Mouse (Mus musculus): ENCODE data around the gene Runx1.

The Runx1 gene

DNA sequence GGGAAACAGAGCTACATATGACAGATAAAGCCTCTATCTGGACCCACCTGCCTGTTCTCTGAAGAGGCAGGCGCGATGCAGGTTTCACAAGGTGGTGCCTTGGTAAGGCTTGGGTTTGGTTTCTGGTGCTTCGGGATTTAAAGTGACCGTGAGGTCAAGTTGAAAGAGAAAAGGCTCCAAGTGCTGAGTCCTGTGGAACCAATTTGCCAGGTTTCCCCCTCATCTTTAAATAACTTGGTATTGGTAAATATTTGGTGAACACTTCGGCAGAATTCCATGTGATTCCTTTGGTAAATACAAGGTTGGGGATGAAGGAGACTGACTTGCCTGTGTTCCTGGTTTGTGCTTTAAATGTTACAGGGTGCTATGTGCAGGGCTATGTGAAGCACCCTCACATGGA, 169.2 kb downstream of the Runx1 start:
- DNase-seq (ENCODE audit: low spot score in 2 of 2), result no peak

DNA sequence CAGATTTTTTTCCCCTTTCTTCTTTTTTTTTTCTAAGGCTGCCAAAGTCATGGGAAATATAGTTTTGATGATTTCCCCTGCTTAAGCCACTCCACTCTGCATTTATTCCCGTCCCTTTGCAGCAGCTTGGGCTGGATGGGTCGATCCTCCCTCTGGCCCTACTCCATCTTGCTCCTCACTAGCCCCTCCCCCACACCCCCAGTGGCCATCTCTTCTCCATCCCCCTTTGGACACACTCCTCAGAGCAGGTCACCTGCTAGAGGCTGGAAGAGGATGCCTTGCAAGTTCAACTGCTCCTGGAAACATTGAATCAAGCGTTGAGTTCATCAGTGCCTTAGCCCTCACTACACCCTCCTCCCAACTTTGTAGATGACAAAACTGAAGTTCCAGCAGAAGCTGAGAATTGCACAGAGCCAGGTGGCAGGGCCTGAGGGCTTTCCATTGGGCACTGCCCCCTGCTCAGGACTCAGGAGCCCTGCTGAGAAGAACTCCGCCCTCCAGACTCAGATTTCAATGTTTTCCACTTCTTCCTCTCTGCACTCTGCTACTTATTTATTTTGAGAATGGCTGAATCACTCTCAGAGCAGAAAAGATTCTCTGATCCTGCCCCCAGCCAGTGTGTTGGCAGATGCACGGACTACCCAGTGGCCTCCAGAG, 171.5 kb downstream of the Runx1 start:
- no peak for DNase-seq (ENCODE audit: low spot score in 2 of 2)

DNA sequence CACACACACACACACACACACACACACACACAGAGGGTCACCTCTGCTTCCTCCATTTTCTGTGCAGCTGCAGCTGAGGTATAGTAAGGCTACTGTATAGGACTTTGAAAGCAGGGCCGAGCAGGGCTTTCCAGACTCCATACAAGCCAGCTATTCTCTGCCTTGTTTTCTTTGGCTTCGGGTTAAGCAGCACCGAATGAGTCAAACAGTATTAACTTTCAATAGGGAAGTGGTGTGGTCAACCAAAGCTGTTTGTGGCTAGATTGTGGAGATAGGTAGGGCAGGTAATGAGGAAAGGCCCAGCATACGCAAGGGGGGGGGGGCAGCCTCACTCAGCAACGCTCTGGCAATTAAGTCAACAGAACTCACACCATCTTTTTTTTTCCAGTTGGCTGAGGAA, 172.1 kb downstream of the Runx1 start:
- no peak for DNase-seq (ENCODE audit: low spot score in 2 of 2)

GRCm38 (mm10) chr16:92651256-92651655, 174.7 kb downstream of the Runx1 start:
- no peak for DNase-seq (ENCODE audit: low spot score in 2 of 2)

GRCm38 (mm10) chr16:92646153-92646552, 179.8 kb downstream of the Runx1 start:
- DNase-seq (ENCODE audit: low spot score in 2 of 2), result no peak

DNA sequence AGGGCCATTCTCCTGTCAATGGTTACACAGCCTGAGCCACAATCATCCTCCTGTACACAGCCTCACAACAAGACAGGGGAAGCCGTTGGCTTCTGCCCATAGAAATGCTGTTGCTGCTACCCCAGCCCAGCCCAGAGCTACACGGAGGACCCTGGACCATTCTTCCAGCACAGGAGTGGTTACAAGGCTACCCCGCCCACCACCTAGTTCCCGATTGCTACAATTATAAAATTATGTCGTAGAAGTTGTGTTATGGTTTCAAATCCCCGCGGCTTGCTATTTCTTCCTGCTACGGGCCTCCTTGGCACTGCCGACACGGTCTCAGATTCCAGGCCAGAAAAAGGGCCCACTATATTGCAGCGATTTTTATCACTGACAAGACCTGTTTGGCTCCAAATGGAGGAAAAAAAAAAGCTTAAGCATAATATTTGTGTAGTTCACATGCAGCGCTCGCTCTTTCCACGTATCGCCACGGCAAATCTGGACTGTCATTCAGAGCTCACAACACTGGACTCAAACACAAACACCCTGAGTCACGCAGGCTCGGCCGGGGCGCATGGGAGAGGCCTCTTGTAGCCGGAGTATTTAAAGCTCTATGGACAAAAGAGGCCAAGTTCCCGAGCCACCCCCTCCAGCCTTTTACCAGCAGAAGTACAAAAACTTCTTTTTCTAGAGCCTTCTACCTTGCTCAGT, 180.4 kb downstream of the Runx1 start:
- no peak for DNase-seq (ENCODE audit: low spot score in 2 of 2)

DNA sequence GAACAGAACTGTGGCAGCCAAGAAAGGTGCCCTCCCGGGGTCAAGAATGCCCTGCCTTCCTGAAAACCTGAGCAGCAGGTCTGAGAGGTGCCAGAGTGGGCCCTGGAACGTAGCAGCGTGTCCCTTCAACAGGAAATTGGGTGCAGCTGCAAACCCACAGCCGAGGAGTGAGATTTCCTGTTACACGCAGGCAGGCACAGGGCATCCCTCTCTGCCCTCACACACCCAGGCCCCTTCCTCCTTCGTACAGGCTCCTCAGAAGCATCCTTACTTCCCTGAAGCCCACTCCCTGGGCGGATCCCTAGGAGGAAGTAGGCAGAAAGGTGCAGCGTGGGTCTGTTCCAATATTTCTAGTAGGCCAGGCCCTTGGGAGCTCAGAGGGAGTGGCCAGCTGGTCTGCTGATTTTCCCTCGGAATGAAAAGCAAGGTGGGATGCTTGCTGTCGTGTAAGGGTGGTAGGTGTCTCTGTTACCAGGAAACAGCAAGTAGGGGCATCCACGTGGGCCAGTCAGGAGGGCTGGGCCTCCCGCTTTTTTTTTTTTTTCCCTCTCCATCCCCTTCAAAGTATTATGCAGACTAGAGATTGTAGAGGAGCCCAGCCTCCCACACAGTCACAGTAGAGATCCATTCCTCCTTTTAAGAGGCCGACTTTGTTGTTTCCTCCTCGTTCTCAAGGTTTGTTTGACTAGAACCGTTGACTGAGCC, 181.1 kb downstream of the Runx1 start:
- peak in 1 of 2 experiments; percentile 37 for DNase-seq (ENCODE audit: low spot score in 2 of 2)

- DNase-seq (ENCODE audit: low spot score in 2 of 2), result no peak
Observed at GRCm38 (mm10) chr16:92644315-92644714, 181.6 kb downstream of the Runx1 start.

GRCm38 (mm10) chr16:92642283-92642682, 183.7 kb downstream of the Runx1 start:
- no peak for DNase-seq (ENCODE audit: low spot score in 2 of 2)

DNA sequence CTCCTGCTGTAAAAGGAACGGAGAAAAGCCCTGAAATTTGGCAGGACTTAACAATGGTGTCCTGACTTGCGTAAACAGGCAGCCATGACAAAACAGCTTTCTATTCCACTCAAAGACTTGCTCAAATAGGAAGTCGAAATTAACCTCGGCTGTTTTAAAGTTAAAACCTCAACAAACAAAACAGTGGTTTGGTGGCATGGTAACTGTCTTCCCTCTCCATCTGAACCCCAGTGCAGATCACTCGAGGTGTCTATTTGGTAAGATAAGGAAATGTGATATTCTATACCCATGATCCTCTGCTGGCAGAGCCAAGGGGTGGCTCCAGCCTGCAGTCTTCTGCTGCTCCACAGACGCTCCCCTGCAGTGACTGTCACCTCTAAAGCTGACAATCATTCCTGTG, 184.9 kb downstream of the Runx1 start:
- DNase-seq (ENCODE audit: low spot score in 2 of 2), result no peak

DNA sequence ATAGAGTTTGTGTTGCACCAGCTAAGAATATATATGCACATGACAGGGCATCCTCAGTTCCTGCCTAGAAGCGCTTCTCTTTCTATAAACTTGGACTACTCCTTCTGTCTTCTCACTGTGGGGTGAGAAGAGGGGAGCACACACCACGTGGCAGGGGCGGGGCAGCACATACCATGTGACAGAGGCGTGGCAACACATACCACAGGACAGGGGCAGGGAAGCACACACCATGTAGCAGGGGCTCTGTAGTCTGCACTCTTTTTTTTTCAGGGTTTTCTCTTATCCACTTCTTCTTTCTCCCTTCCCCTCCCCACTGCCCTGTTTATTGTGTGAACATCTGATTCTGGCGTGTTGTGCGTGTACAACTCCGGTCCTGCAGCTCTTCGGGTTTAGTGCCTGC, 186.9 kb downstream of the Runx1 start:
- DNase-seq (ENCODE audit: low spot score in 2 of 2), result no peak

- no peak for DNase-seq (ENCODE audit: low spot score in 2 of 2)
Observed at GRCm38 (mm10) chr16:92637033-92637432, 188.9 kb downstream of the Runx1 start.

DNA sequence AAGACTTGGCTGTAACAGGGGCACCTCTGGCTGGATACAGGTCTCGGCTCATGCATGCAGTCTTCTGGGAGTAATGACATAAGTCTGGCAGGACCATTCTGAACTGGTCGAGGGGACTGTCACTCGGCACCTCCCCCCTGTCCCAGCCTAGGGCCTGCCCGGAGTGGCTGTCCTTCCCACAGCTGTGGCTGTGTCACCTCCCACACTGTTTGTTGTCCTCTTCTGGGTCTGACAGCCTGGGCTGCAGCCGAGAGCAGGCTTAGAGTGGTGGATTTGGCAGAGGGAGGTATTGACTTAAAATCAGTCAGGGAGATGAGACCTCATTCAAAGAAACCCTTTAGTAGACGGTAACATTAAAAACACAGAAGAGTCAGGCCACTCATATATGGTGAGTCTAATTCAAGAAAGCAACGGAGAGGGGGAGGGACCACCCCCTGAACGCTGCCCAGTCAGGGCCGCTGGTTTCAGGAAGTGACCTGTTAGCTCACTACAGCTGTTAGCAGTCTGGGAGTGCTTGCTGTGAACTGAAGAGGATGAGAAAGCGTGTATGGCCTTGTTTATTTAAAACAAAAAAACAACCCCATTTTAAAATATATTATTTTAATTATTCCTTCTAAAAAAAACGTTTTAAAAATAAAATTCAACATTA, 193.7 kb downstream of the Runx1 start:
- no peak for DNase-seq (ENCODE audit: low spot score in 2 of 2)

- no peak for DNase-seq (ENCODE audit: low spot score in 2 of 2)
Observed at GRCm38 (mm10) chr16:92631637-92632036, 194.3 kb downstream of the Runx1 start.

GRCm38 (mm10) chr16:92630950-92631349, 195.0 kb downstream of the Runx1 start:
- DNase-seq (ENCODE audit: low spot score in 2 of 2), result no peak

GRCm38 (mm10) chr16:92629829-92630228, 196.1 kb downstream of the Runx1 start:
- DNase-seq (ENCODE audit: low spot score in 2 of 2), result no peak

- DNase-seq (ENCODE audit: low spot score in 2 of 2), result no peak
Observed at GRCm38 (mm10) chr16:92627262-92627661, 198.7 kb downstream of the Runx1 start.

DNA sequence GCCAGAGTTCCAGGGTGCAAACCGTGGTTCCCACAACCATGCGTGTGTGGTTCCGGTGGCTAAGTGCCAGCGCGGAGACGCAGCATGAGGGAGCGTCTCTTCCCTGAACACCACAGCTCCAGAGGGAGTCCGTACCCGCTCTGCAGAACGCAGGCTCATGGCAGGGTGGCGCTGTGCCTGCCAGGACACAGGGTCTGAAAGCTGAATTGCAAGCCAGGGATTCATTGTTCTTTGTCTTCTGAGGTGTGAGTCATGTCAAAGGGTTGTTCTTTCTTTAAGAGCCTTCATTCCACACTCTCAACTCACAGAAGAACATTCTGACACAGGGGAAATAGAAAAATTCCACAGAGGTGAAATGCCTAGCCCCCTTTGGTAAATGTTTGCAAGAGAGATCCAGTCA, 202.0 kb downstream of the Runx1 start:
- no peak for DNase-seq (ENCODE audit: low spot score in 2 of 2)

GRCm38 (mm10) chr16:92621859-92622258, 204.1 kb downstream of the Runx1 start:
- DNase-seq (ENCODE audit: low spot score in 2 of 2), result no peak

- DNase-seq (ENCODE audit: low spot score in 2 of 2), result no peak
Observed at GRCm38 (mm10) chr16:92620841-92621518, 205.0 kb downstream of the Runx1 start.

- DNase-seq (ENCODE audit: low spot score in 2 of 2), result no peak
Observed at GRCm38 (mm10) chr16:92616839-92617238, 209.1 kb downstream of the Runx1 start.

DNA sequence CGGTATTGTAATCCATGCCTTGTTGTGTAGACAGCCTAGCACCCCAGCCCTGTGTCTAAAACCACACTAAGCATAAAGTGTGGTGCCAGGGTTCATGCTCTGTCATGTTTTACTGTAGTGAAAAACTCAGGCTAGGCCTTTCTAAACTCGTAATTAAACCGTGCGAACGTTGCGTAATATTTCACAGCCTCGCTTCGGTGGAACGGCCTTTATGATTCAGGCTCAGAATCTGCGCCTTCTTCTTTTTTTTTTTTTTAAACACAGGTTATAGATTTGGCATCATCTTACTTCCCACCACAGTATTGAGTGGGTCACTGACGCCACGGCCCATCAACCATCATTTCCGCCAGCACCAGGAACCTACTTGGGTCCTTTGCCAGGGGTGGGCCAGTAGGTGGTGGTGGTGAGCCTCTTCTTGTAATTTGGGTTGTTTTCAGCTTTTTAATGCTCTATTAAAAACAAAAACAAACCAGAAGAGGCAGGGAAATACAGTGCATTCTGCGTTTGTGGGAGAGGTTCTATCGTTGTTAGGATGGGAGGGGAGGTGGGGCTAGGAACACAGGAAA, 210.6 kb downstream of the Runx1 start:
- DNase-seq (ENCODE audit: low spot score in 2 of 2), result no peak
